Mouse (Mus musculus) pancreas, adult 10 weeks (tissue): ENCODE data around the gene Gm2696. TPM values are rescaled to one million over a fixed set of nuclear protein-coding genes. Genes with fewer than 3 reads are reported as not detected.

Experiments
- polyA plus RNA-seq: library from polyadenylated mRNA; stranded (reverse); fragments of 350-450 nt; fragmentation: Illumina TruSeq; extraction: RNeasy Lipid Tissue Mini Kit (QIAGEN cat#74804); gene quantifications from one replicate; pipeline ENCODE4 v1.2.3, GENCODE M21; 2015; ENCODE audit warnings: low read depth, low replicate concordance; ENCODE audit not compliant: insufficient read depth

The Gm2696 gene
- polyA plus RNA-seq: not detected

GRCm38 (mm10) chr10:77814382-77814781 is at the start of gene Gm2696:
Gm2696 (plus strand) TSS chr10:77814682.

GRCm38 (mm10) chr10:77771225-77771624 is 43.3 kb upstream of the Gm2696 start, which contains the start of gene Gm3238:
Gm3238 (minus strand) TSS chr10:77771325.

DNA sequence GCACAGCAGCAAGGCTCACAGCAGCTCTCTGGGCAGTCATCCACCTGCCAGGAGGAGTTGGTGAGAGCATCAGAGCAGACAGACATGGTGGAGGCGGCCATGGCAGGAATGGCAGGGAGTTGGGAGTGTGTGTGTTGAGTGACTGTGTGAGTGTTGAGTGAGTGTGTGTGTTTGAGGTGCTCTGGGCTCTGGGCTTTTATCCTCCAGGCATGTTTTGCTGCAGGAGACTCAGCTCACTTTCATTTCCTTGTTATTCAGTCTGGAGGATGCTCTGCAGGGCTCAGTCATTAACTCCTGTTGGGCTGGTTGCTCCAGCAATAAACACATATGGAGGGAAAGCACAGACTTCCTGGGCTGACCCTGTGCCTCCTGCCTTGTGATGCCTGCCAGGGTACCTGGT is 37.6 kb upstream of the Gm2696 start, which contains the start of gene Gm7138:
Gene Gm7138 (minus strand): TSS at position 101 of the 400 bp plus-strand sequence.

DNA sequence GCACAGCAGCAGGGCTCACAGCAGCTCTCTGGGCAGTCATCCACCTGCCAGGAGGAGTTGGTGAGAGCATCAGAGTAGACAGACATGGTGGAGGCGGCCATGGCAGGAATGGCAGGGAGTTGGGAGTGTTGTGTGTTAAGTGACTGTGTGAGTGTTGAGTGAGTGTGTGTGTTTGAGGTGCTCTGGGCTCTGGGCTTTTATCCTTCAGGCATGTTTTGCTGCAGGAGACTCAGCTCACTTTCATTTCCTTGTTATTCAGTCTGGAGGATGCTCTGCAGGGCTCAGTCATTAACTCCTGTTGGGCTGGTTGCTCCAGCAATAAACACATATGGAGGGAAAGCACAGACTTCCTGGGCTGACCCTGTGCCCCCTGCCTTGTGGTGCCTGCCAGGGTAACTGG is 32.0 kb upstream of the Gm2696 start, which contains the start of gene Gm3250:
Gene Gm3250 (minus strand): TSS at position 101 of the 400 bp plus-strand sequence.

DNA sequence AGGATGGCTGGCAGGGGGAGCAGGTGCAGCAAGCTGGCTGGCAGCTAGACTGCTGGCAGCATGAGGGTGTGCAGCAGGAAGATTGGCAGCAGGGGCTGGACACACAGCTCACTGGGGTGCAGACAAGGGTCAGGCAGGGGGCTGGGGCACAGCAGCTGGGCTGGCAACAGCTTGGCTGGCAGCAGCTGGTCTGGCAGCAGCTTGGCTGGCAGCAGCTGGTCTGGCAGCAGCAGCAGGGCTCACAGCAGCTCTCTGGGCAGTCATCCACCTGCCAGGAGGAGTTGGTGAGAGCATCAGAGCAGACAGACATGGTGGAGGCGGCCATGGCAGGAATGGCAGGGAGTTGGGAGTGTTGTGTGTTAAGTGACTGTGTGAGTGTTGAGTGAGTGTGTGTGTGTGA is 26.6 kb upstream of the Gm2696 start, which contains the start of gene Gm7137:
Gene Gm7137 (minus strand): TSS at position 325 of the 400 bp plus-strand sequence.

GRCm38 (mm10) chr10:77794976-77795375 is 19.5 kb upstream of the Gm2696 start, which contains the start of gene Gm9639:
Gm9639 (minus strand) TSS chr10:77795076.

GRCm38 (mm10) chr10:77798921-77799508 is 15.5 kb upstream of the Gm2696 start, which contains the start of gene Gm19668:
Gm19668 (minus strand) TSS chr10:77799133.

GRCm38 (mm10) chr10:77811743-77812142 is 2.7 kb upstream of the Gm2696 start, which contains the start of gene Gm9507:
Gm9507 (minus strand) TSS chr10:77811843.

DNA sequence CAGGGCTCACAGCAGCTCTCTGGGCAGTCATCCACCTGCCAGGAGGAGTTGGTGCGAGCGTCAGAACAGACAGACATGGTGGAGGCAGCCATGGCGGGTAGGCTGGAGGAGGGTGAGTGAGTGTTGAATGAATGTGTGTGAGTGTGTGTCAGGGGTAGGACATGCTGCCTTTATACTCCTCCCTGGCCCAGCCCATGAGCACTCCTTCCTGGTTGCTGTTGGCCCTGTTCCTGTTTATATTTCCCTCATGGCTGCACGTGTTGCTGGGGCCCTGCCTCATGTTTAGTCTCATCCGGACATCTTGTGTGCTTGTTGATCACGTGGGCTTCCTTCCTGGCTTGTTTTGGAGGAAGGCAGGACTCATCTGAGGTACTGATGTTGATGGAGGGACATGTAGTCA is 12.5 kb downstream of the Gm2696 start, which contains the start of gene Krtap10-4:
Gene Krtap10-4 (minus strand): TSS at position 145 of the 400 bp plus-strand sequence.

GRCm38 (mm10) chr10:77835647-77836046 is 21.2 kb downstream of the Gm2696 start, which contains the start of gene Krtap10-10:
Krtap10-10 (plus strand) TSS chr10:77835947.

DNA sequence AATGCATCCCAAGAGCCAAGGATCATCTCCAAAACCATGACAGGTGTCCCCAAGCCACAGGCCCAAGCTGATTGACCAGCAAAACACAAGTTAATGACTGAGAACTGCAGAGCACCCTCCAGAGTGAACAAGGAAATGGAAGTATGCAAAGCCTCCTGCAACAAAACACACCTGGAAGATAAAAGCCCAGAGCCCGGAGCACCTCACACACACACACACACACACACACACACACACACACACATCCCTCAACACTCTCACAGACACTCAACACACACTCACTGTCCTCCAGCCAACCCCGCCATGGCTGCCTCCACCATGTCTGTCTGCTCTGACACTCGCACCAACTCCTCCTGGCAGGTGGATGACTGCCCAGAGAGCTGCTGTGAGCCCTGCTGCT is 32.0 kb downstream of the Gm2696 start, which contains the start of gene Gm36176:
Gene Gm36176 (plus strand): TSS at position 301 of the 400 bp plus-strand sequence.

GRCm38 (mm10) chr10:77852559-77852958 is 38.1 kb downstream of the Gm2696 start, which contains the start of gene Gm10318:
Gm10318 (plus strand) TSS chr10:77852859.

GRCm38 (mm10) chr10:77861675-77862074 is 47.2 kb downstream of the Gm2696 start, which contains the start of gene Gm3285:
Gm3285 (plus strand) TSS chr10:77861975.

Other genes starting within 250 kb of the Gm2696 start
- gene Pttg1ip, start 233.0 kb upstream of the Gm2696 start, polyA plus RNA-seq: 43.2 TPM
- gene Sumo3, start 208.6 kb upstream of the Gm2696 start, polyA plus RNA-seq: 25.0 TPM
- gene Gm49325, start 208.5 kb upstream of the Gm2696 start, polyA plus RNA-seq: not detected
- 14.4 TPM for gene Ube2g2, start 192.4 kb upstream of the Gm2696 start, polyA plus RNA-seq
- not detected for gene Tspear, start 128.1 kb upstream of the Gm2696 start, polyA plus RNA-seq
- gene Gm19402, start 123.9 kb upstream of the Gm2696 start, polyA plus RNA-seq: not detected
- not detected for gene Gm9508, start 117.4 kb upstream of the Gm2696 start, polyA plus RNA-seq
- gene Gm10272, start 108.1 kb upstream of the Gm2696 start, polyA plus RNA-seq: not detected
- gene Gm10024, start 103.2 kb upstream of the Gm2696 start, polyA plus RNA-seq: not detected
- not detected for gene Gm10142, start 98.9 kb upstream of the Gm2696 start, polyA plus RNA-seq
- not detected for gene Krtap12-1, start 94.1 kb upstream of the Gm2696 start, polyA plus RNA-seq
- not detected for gene Gm10100, start 88.2 kb upstream of the Gm2696 start, polyA plus RNA-seq
- gene Gm18596, start 72.0 kb upstream of the Gm2696 start, polyA plus RNA-seq: not detected
- not detected for gene Gm9736, start 63.3 kb upstream of the Gm2696 start, polyA plus RNA-seq
- gene Gm3233, start 55.0 kb upstream of the Gm2696 start, polyA plus RNA-seq: not detected
- gene Gm3238, start 43.4 kb upstream of the Gm2696 start, polyA plus RNA-seq: not detected
- not detected for gene Gm7138, start 37.7 kb upstream of the Gm2696 start, polyA plus RNA-seq
- gene Gm3250, start 32.1 kb upstream of the Gm2696 start, polyA plus RNA-seq: not detected
- not detected for gene Gm7137, start 26.5 kb upstream of the Gm2696 start, polyA plus RNA-seq
- gene Gm9639, start 19.6 kb upstream of the Gm2696 start, polyA plus RNA-seq: not detected
- gene Gm19668, start 15.5 kb upstream of the Gm2696 start, polyA plus RNA-seq: not detected
- gene Gm9507, start 2.8 kb upstream of the Gm2696 start, polyA plus RNA-seq: not detected
- gene Krtap10-4, start 12.4 kb downstream of the Gm2696 start, polyA plus RNA-seq: not detected
- gene Krtap10-10, start 21.3 kb downstream of the Gm2696 start, polyA plus RNA-seq: not detected
- not detected for gene Gm36176, start 32.1 kb downstream of the Gm2696 start, polyA plus RNA-seq
- not detected for gene Gm10318, start 38.2 kb downstream of the Gm2696 start, polyA plus RNA-seq
- not detected for gene Gm3285, start 47.3 kb downstream of the Gm2696 start, polyA plus RNA-seq
- gene Lrrc3, start 87.9 kb downstream of the Gm2696 start, polyA plus RNA-seq: 0.48 TPM
- 1.4 TPM for gene Trpm2, start 155.9 kb downstream of the Gm2696 start, polyA plus RNA-seq
- gene 1810043G02Rik, start 163.8 kb downstream of the Gm2696 start, polyA plus RNA-seq: 6.9 TPM
- 9.8 TPM for gene Pfkl, start 195.4 kb downstream of the Gm2696 start, polyA plus RNA-seq
- not detected for gene Dnmt3l, start 227.3 kb downstream of the Gm2696 start, polyA plus RNA-seq
- not detected for gene Aire, start 228.9 kb downstream of the Gm2696 start, polyA plus RNA-seq